Mouse (Mus musculus): ENCODE results near the gene Syne4. TPM values are rescaled to one million over a fixed set of nuclear protein-coding genes. Genes with fewer than 3 reads are reported as not detected.

Syne4 gene
- 84.6 and 98.6 TPM in 2 replicates for polyA plus RNA-seq (2016; fragmentation: Nextera tagmentation; extraction: Ambion mirVana)

DNA sequence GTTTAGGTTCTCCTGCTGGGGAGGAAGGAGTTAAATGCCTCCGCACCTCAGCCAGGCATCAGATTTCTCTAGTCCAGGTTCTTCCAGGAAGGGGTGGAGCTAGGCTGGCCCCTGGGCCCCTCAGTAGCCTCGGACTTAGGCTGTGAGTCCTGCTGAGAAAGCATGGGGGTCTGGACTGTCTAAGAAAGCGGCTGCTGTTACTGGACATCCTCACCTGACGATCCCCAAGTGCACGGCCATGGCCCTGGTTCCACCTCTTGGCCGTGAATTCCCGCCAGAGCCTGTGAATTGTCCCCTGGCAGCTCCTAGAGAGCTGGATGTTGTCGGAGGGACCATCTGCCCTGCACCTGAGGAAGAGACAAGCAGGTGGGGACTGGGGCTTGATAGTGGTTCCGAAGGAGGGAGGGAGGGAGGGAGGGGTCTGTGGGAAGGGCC is at the start of gene Syne4:
Gene Syne4 (plus strand): TSS at position 87 of the 435 bp plus-strand sequence.
- Histone ChIP-seq H3K4me3 (replicated peaks) (peak within 1 kb of the TSS; percentile 61), H3K4me2 (peak within 1 kb of the TSS; percentile 66), H3K36me3 (peaks cover 64% of the 10 kb centered on the region), H3K9me3 (no peaks in the 10 kb centered on the region), H3K4me1 (replicated peaks) (peaks cover 32% of the 10 kb centered on the region), H3K27ac (peak within 1 kb of the TSS; percentile 87), H3K27me3 (no peaks in the 10 kb centered on the region), H3K9ac (replicated peaks) (peak within 1 kb of the TSS; percentile 74)
- peak; percentile 79 for ATAC-seq (ENCODE audit: insufficient number of reproducible peaks, insufficient read depth, low FRiP score, low TSS enrichment, low read depth)
- WGBS: 0% methylated on average over 9 of the region's 9 CpGs

DNA sequence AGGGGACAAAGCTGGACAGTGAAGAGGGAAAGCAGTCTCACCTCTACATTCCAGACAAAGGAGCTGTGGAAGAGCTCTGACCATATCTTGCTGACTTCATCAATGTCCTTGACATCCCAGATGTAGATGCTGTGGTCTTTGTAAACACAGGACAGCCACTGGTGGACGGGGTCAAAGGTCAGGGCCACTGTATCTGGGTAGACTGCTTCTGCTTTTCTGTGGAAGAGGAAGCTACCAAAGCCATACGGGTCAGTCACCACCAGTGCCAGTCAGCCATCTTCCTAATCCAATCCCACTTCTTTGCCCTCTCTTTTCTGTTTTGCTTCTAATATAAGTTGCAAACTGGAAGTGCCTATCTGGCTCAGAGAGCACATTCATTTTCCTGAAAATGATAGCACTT is 49.6 kb upstream of the Syne4 start:
- Histone ChIP-seq H3K4me2 (no peak overlapping the region), H3K27me3 (no peaks in the 10 kb centered on the region), H3K9me3 (no peaks in the 10 kb centered on the region), H3K9ac (replicated peaks) (no peak overlapping the region), H3K36me3 (peaks cover 37% of the 10 kb centered on the region), H3K27ac (no peak overlapping the region), H3K4me3 (replicated peaks) (no peak overlapping the region), H3K4me1 (replicated peaks) (no peaks in the 10 kb centered on the region)
- ATAC-seq (ENCODE audit: insufficient number of reproducible peaks, insufficient read depth, low FRiP score, low TSS enrichment, low read depth): no peak
- 87% methylated on average over 2 of the region's 2 CpGs for WGBS

DNA sequence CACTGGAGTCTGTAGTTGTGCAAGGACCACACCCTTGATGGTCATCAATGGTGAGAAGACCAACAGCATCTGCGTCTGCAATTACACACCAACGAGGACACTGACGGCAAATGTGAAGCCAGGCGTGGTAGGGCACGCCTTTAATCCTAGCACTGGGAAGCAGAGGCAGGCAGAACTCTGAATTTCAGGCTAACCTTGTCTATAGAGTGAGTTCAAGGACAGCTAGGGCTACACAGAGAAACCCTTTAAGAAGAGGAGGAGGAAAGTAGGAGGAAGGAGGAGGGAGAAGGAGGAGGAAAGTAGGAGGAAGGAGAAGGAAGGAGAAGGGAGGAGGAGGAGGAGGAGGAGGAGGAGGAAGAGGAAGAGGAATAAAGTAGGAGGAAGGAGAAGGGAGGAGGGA is 49.1 kb upstream of the Syne4 start:
- Histone ChIP-seq H3K4me2 (no peak overlapping the region), H3K4me3 (replicated peaks) (no peak overlapping the region), H3K27me3 (no peaks in the 10 kb centered on the region), H3K9ac (replicated peaks) (no peak overlapping the region), H3K27ac (no peak overlapping the region), H3K36me3 (peaks cover 42% of the 10 kb centered on the region), H3K4me1 (replicated peaks) (no peaks in the 10 kb centered on the region), H3K9me3 (no peaks in the 10 kb centered on the region)
- ATAC-seq (ENCODE audit: insufficient number of reproducible peaks, insufficient read depth, low FRiP score, low TSS enrichment, low read depth): no peak
- 94% methylated on average over 5 of the region's 5 CpGs for WGBS

DNA sequence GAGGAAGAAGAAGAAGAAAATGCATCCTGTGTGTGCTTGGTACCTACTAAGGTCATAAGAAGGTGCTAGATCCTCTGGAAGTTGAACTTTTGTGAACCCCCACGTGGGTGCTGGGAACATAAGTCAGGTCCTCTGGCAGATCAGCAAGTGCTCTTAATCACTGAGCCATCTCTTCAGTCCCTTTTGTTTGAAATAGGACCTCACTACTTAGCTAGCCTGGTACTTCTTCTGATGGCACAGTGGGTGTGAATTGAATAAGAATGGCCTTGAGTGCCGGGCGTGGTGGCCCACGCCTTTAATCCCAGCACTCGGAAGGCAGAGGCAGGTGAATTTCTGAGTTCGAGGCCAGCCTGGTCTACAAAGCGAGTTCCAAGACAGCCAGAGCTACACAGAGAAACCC is 48.7 kb upstream of the Syne4 start:
- Histone ChIP-seq H3K27ac (no peak overlapping the region), H3K4me3 (replicated peaks) (no peak overlapping the region), H3K4me2 (no peak overlapping the region), H3K4me1 (replicated peaks) (no peaks in the 10 kb centered on the region), H3K36me3 (peaks cover 45% of the 10 kb centered on the region), H3K9ac (replicated peaks) (no peak overlapping the region), H3K27me3 (no peaks in the 10 kb centered on the region), H3K9me3 (no peaks in the 10 kb centered on the region)
- ATAC-seq (ENCODE audit: insufficient number of reproducible peaks, insufficient read depth, low FRiP score, low TSS enrichment, low read depth): no peak
- WGBS: 91% methylated on average over 7 of the region's 7 CpGs

DNA sequence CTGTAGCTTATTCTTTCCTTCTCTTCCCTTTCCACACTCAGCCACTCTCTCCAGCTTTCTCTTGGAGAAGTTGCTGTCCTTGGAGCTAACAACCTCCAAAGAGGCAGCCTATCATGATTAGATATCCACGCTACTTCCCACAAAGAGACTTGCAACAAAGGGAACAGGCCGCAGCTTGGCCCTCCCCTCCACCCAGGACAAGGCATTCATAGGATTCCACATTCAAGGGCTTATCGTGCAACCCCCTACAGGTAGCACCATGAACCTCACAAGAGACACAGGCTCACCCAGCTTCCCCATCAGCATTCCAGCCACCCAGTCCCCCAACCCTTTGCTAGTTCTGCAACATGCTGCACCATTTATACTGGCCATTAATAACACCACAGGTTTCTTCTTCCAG is 47.8 kb upstream of the Syne4 start:
- ATAC-seq (ENCODE audit: insufficient number of reproducible peaks, insufficient read depth, low FRiP score, low TSS enrichment, low read depth): no peak
- 92% methylated on average over 3 of the region's 3 CpGs for WGBS
- no peak overlapping the region for H3K4me3 ChIP-seq (replicated peaks)
- no peaks in the 10 kb centered on the region for H3K27me3 ChIP-seq
- no peaks in the 10 kb centered on the region for H3K4me1 ChIP-seq (replicated peaks)
- H3K4me2 ChIP-seq: no peak overlapping the region
- H3K27ac ChIP-seq: no peak overlapping the region
- peaks cover 45% of the 10 kb centered on the region for H3K36me3 ChIP-seq
- H3K9me3 ChIP-seq: no peaks in the 10 kb centered on the region
- H3K9ac ChIP-seq (replicated peaks): no peak overlapping the region

DNA sequence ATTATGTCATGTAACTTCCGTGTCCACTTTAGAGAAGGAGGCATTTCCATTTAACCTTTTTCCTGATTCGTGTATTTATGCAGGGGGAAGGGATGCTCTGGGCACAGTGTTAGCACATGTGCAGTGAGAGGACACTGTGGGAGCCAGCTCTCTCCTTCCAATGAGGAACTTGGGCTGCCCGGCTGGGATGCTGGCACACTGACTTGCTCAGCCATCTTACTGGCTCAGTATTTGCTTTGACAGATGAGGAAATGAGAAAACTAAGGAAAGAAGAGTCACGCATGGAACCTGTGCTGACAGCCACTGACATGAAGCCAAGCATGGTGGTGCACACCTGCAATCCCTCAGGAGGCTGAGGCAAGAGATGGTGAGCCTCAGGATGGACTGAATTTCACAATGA is 45.0 kb upstream of the Syne4 start:
- no peaks in the 10 kb centered on the region for H3K9me3 ChIP-seq
- peaks cover 51% of the 10 kb centered on the region for H3K36me3 ChIP-seq
- no peak overlapping the region for H3K4me2 ChIP-seq
- no peaks in the 10 kb centered on the region for H3K4me1 ChIP-seq (replicated peaks)
- no peaks in the 10 kb centered on the region for H3K27me3 ChIP-seq
- no peak for ATAC-seq (ENCODE audit: insufficient number of reproducible peaks, insufficient read depth, low FRiP score, low TSS enrichment, low read depth)
- H3K4me3 ChIP-seq (replicated peaks): no peak overlapping the region
- 0 out of 2 replicates have a peak overlapping the region, but pooled peaks have one; percentile 8 for H3K9ac ChIP-seq (replicated peaks)
- WGBS: 90% methylated on average over 4 of the region's 4 CpGs
- H3K27ac ChIP-seq: no peak overlapping the region

DNA sequence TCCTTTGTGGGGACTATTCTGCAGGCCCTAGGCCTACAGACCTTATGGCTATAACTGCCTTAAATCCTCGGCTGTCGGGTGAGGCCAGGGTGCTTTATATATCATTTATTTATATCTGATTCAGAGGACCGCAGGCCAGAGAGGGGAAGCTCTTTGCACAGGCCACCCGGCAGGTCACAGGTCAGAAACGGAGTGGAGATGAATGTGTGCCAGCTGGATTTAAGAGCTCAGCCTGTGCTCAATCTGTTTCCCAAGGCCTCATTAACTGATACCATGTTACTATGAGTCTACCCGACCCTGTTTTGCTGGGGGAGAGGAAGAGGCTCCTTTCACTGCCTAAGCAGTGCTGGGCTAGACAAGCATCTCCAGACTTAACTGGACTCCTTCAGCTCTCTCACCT is 40.2 kb upstream of the Syne4 start:
- WGBS: 65% methylated on average over 6 of the region's 6 CpGs

DNA sequence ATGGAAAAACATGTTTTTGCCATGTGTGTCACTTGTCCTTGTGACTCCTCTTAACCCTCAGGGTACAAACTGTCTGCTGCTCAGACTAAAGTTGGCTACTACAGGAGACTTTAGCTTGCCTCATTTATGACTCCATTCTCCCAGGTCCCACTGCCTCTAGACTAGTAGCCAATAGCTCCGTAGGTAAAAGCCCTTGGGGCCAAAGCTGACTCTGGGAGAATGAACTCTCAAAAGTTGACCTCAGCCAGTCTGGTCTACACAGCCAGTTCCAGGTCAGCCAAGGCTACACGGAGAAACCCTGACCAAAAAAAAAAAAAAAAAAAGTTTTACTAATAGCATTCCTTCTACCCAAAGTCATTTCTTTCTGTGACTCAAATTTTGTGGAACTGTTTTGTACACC is 35.7 kb upstream of the Syne4 start:
- Histone ChIP-seq H3K4me2 (peak overlapping the region; percentile 82; the same call in 1 of the 2 replicates), H3K27ac (no peak overlapping the region), H3K9me3 (no peaks in the 10 kb centered on the region), H3K36me3 (no peaks in the 10 kb centered on the region), H3K27me3 (no peaks in the 10 kb centered on the region), H3K9ac (replicated peaks) (no peak overlapping the region), H3K4me3 (replicated peaks) (no peak overlapping the region), H3K4me1 (replicated peaks) (peaks cover 14% of the 10 kb centered on the region)
- WGBS: 47% methylated on average over 2 of the region's 2 CpGs
- ATAC-seq (ENCODE audit: insufficient number of reproducible peaks, insufficient read depth, low FRiP score, low TSS enrichment, low read depth): no peak

More for the DNA sequence above, 40.2 kb upstream of the Syne4 start:
- ATAC-seq (ENCODE audit: insufficient number of reproducible peaks, insufficient read depth, low FRiP score, low TSS enrichment, low read depth): no peak
- H3K4me2 ChIP-seq: no peak overlapping the region
- H3K27ac ChIP-seq: no peak overlapping the region
- no peak overlapping the region for H3K9ac ChIP-seq (replicated peaks)
- H3K27me3 ChIP-seq: no peaks in the 10 kb centered on the region
- H3K4me1 ChIP-seq (replicated peaks): peaks cover 2% of the 10 kb centered on the region; the same call in 1 of the 2 replicates
- H3K4me3 ChIP-seq (replicated peaks): no peak overlapping the region
- H3K9me3 ChIP-seq: no peaks in the 10 kb centered on the region
- peaks cover 30% of the 10 kb centered on the region for H3K36me3 ChIP-seq

DNA sequence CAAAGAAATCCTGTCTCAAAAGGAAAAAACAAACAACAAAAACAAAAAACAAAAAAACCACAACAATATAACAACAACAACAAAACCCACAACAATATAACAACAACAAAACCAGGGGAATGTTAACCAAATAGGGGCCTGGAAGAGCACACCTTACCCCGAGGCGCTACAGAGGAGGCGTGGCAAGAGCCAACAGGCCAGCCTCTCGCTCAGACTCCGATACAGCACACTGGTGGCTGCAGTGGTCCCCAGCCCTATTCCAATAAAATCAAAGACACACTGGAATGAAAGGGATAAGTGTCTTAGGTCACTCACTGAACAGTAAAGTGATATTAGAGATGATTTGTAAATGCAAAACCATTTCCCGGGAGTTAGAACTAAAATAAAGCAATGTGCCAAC is 35.1 kb upstream of the Syne4 start:
- H3K9me3 ChIP-seq: no peaks in the 10 kb centered on the region
- H3K4me2 ChIP-seq: peak overlapping the region; percentile 82
- ATAC-seq (ENCODE audit: insufficient number of reproducible peaks, insufficient read depth, low FRiP score, low TSS enrichment, low read depth): no peak
- peak overlapping the region; percentile 95 for H3K27ac ChIP-seq
- peak overlapping the region; percentile 78 for H3K4me3 ChIP-seq (replicated peaks)
- 1% methylated on average over 6 of the region's 6 CpGs for WGBS
- peaks cover 14% of the 10 kb centered on the region for H3K4me1 ChIP-seq (replicated peaks)
- no peaks in the 10 kb centered on the region for H3K27me3 ChIP-seq
- peak overlapping the region; percentile 57 for H3K9ac ChIP-seq (replicated peaks)
- H3K36me3 ChIP-seq: no peaks in the 10 kb centered on the region

DNA sequence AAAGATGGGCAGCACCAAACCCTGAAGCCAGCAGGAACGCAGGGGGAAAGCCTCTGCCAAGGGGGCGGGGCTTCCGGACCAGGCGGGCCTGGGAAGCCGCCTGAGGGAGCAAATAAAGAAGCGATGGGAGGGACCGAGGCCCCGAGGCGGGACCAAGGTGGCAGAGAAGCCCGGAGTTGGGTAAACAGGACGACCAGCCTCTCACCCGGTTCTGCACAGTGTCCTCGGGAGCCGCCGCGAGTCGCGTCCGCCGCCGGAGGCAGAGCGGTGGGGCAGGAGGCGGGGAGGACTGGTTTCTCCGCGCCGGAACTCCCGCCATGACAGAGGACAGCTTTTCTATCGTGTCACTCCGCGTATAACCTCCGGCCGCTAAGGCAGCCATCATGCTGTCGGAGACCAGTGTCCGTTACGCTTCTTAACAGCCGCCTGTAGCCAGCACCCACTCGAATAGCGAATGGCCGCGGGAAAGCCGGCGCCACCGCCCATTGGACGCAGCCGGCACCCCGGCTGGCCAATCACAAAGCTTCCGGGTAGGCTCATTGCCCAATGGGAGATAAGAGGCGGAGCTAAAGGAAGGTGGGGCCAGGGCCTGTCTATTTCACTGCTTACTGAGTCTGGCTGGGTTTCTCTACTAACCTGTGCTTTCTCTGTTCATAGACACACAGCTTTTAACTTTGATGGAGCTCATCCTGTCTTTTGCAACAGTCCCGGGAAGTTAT is 34.5 kb upstream of the Syne4 start, which contains the start of the genes Thap8 and Wdr62:
Gene Thap8 (plus strand): TSS at position 144 of the 719 bp plus-strand sequence.
Gene Wdr62 (minus strand): TSS at position 469 of the 719 bp plus-strand sequence.
- Histone ChIP-seq H3K27ac (peak within 1 kb of the TSS; percentile 95), H3K9ac (replicated peaks) (peak within 1 kb of the TSS; percentile 57), H3K36me3 (no peaks in the 10 kb centered on the region), H3K4me3 (replicated peaks) (peak within 1 kb of the TSS; percentile 78), H3K4me2 (peak within 1 kb of the TSS; percentile 82), H3K27me3 (no peaks in the 10 kb centered on the region), H3K4me1 (replicated peaks) (peaks cover 14% of the 10 kb centered on the region), H3K9me3 (no peaks in the 10 kb centered on the region)
- WGBS: under 1% methylated on average over 48 of the region's 49 CpGs
- peak; percentile 91 for ATAC-seq (ENCODE audit: insufficient number of reproducible peaks, insufficient read depth, low FRiP score, low TSS enrichment, low read depth)

DNA sequence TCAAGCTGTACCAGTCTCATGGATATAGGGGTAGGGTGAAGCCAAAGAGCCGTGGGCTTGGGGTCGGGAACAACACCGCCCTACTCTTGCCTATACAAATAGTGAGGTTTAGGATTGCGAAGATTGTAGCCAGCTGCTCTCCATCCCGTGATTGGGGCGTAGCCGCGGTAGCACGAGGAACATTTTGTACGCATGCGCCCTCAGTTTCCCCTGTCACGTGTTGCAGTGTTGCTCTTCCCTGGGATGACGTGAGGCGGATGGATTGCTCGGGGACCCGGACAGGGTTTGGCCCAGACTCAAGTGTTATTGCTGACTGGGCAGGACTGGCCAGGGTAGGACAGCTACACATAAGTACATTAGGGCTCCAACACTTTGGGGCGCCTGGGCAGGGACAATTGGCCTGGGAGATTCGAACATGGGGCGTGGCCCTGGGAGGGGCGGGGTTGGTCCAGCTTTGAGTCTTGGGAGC is 33.9 kb upstream of the Syne4 start:
- ATAC-seq (ENCODE audit: insufficient number of reproducible peaks, insufficient read depth, low FRiP score, low TSS enrichment, low read depth): peak; percentile 85
- peaks cover 14% of the 10 kb centered on the region for H3K4me1 ChIP-seq (replicated peaks)
- under 1% methylated on average over 20 of the region's 20 CpGs for WGBS
- peak overlapping the region; percentile 44 for H3K9ac ChIP-seq (replicated peaks)
- no peaks in the 10 kb centered on the region for H3K36me3 ChIP-seq
- H3K27ac ChIP-seq: peak overlapping the region; percentile 95
- H3K4me3 ChIP-seq (replicated peaks): peak overlapping the region; percentile 78
- H3K9me3 ChIP-seq: no peaks in the 10 kb centered on the region
- H3K27me3 ChIP-seq: no peaks in the 10 kb centered on the region
- peak overlapping the region; percentile 82 for H3K4me2 ChIP-seq
